Mouse (Mus musculus) CH12.LX (cell line): ENCODE data around the gene Npas2. TPM values are rescaled to one million over a fixed set of nuclear protein-coding genes. Genes with fewer than 3 reads are reported as not detected.
A peak's percentile ranks its signal among the peaks of the same experiment; 100 is the strongest.

Source experiments
- DNase-seq: peaks from one replicate; pipeline ENCODE4 v3.0.0-alpha.2; 2013; ENCODE audit errors: extremely low read depth
- H3K27ac ChIP-seq: 2 replicates; pipeline ENCODE4 v1.5.1; 2012; ENCODE audit warnings: low read depth, mild to moderate bottlenecking, control low read depth, moderate library complexity; ENCODE audit not compliant: insufficient read depth
- H3K27me3 ChIP-seq: replicated peaks from 2 replicates; pipeline ENCODE3; 2012; ENCODE audit warnings: inconsistent platforms
- H3K36me3 ChIP-seq, 2 experiments: replicated peaks in 1 of 2; 2 replicates each; pipeline versions ENCODE3 to v1.6.1; 2012; ENCODE audit warnings: inconsistent platforms in 1 of 2, low read length in 1 of 2, mild to moderate bottlenecking in 1 of 2, mixed read lengths in 1 of 2, moderate library complexity in 1 of 2; ENCODE audit not compliant: control insufficient read depth in 1 of 2, insufficient read depth in 1 of 2
- H3K4me1 ChIP-seq, 2 experiments: 2 replicates each; pipeline ENCODE4 v1.6.1; 2012; ENCODE audit warnings: inconsistent platforms in 1 of 2, moderate library complexity in 1 of 2; ENCODE audit not compliant: insufficient read depth in 2 of 2, control insufficient read depth in 1 of 2
- H3K4me2 ChIP-seq: 2 replicates; pipeline ENCODE4 v1.6.1; 2012; ENCODE audit warnings: low read depth, mild to moderate bottlenecking, control low read depth; ENCODE audit not compliant: poor library complexity, insufficient read depth, severe bottlenecking
- H3K4me3 ChIP-seq, 3 experiments: fragments of 150-350 bp in 1 of 3; sonication (generic) in 1 of 3; replicated peaks in 1 of 3; 2 replicates each; pipeline versions ENCODE3 to v1.5.1; 2011 to 2012; ENCODE audit warnings: low read depth in 2 of 3, low read length in 2 of 3, mild to moderate bottlenecking in 2 of 3, moderate library complexity in 2 of 3, control low read depth in 1 of 3, improper control_type of control experiment in 1 of 3, inconsistent platforms in 1 of 3, mixed read lengths in 1 of 3; ENCODE audit not compliant: poor library complexity in 1 of 3
- H3K79me2 ChIP-seq: replicated peaks from 2 replicates; pipeline ENCODE4 v1.6.1; 2012; ENCODE audit warnings: mild to moderate bottlenecking, moderate library complexity; ENCODE audit not compliant: control insufficient read depth, poor library complexity, insufficient read depth, severe bottlenecking; ENCODE audit errors: extremely low read depth
- H3K9ac ChIP-seq: 2 replicates; pipeline ENCODE4 v1.6.1; 2012; ENCODE audit warnings: low read depth, mild to moderate bottlenecking, control low read depth, moderate library complexity; ENCODE audit not compliant: insufficient read depth
- H3K9me3 ChIP-seq: replicated peaks from 2 replicates; pipeline ENCODE3; 2012; ENCODE audit warnings: low read length, inconsistent platforms, mixed read lengths
- CHD1 ChIP-seq: IDR thresholded peaks from 2 replicates; pipeline ENCODE4 v1.6.1; 2012; ENCODE audit warnings: low read depth, low read length, improper control_type of control experiment, inconsistent platforms
- CTCF ChIP-seq, 2 experiments: IDR thresholded peaks in 1 of 2; conservative IDR thresholded peaks in 1 of 2; 2 replicates each; pipeline ENCODE4 v1.5.1; 2011 to 2012; ENCODE audit warnings: low read depth in 2 of 2, low read length in 2 of 2, improper control_type of control experiment in 1 of 2, inconsistent platforms in 1 of 2, mild to moderate bottlenecking in 1 of 2, moderate library complexity in 1 of 2
- E2F4 ChIP-seq: IDR thresholded peaks from 2 replicates; pipeline ENCODE4 v1.6.1; 2011; ENCODE audit warnings: low read depth, low read length, improper control_type of control experiment; ENCODE audit not compliant: insufficient replicate concordance
- ETS1 ChIP-seq: conservative IDR thresholded peaks from 2 replicates; pipeline ENCODE4 v1.6.1; 2012; ENCODE audit warnings: low read depth, mild to moderate bottlenecking, inconsistent platforms, low read length, improper control_type of control experiment, moderate library complexity
- IRF4 ChIP-seq: IDR thresholded peaks from 2 replicates; pipeline ENCODE4 v1.6.1; 2014; ENCODE audit warnings: low read depth, mild to moderate bottlenecking, inconsistent platforms, low read length, improper control_type of control experiment
- MEF2A ChIP-seq: IDR thresholded peaks from 2 replicates; pipeline ENCODE4 v1.6.1; 2014; ENCODE audit warnings: low read depth, mild to moderate bottlenecking, inconsistent platforms, low read length, improper control_type of control experiment, borderline replicate concordance
- NELFE ChIP-seq: IDR thresholded peaks from 2 replicates; pipeline ENCODE4 v1.6.1; 2011; ENCODE audit warnings: low read depth, low read length, improper control_type of control experiment
- POLR2A ChIP-seq: IDR thresholded peaks from 2 replicates; pipeline ENCODE4 v1.6.1; 2011; ENCODE audit warnings: low read depth, mild to moderate bottlenecking, improper control_type of control experiment, low read length
- POLR2AphosphoS2 ChIP-seq: IDR thresholded peaks from 2 replicates; pipeline ENCODE4 v1.6.1; 2011; ENCODE audit warnings: low read depth, low read length, improper control_type of control experiment
- RAD21 ChIP-seq: IDR thresholded peaks from 2 replicates; pipeline ENCODE4 v1.6.1; 2011; ENCODE audit warnings: low read depth, mild to moderate bottlenecking, low read length, improper control_type of control experiment, moderate library complexity
- RCOR1 ChIP-seq: conservative IDR thresholded peaks from 2 replicates; pipeline ENCODE4 v1.6.1; 2012; ENCODE audit warnings: low read depth, mild to moderate bottlenecking, inconsistent platforms, low read length, improper control_type of control experiment
- SMC3 ChIP-seq: IDR thresholded peaks from 2 replicates; pipeline ENCODE4 v1.6.1; 2011; ENCODE audit warnings: low read depth, low read length, improper control_type of control experiment
- TBP ChIP-seq: conservative IDR thresholded peaks from 2 replicates; pipeline ENCODE4 v1.6.1; 2011; ENCODE audit warnings: low read depth, low read length, improper control_type of control experiment
- USF1 ChIP-seq: IDR thresholded peaks from 2 replicates; pipeline ENCODE4 v1.6.1; 2014; ENCODE audit warnings: low read depth, mild to moderate bottlenecking, inconsistent platforms, low read length, improper control_type of control experiment
- ZC3H11A ChIP-seq: IDR thresholded peaks from 2 replicates; pipeline ENCODE4 v1.6.1; 2012; ENCODE audit warnings: low read depth, mild to moderate bottlenecking, inconsistent platforms, low read length, improper control_type of control experiment
- ZKSCAN1 ChIP-seq: IDR thresholded peaks from 2 replicates; pipeline ENCODE4 v1.6.1; 2012; ENCODE audit warnings: low read depth, inconsistent platforms, low read length, improper control_type of control experiment, borderline replicate concordance
- dilution Hi-C: fragments of 300-500 bp; cut with MboI; formaldehyde crosslinking; loops from 2 replicates; pipeline ENCODE4 v1.14.3; 2020; ENCODE audit warnings: low sequenced_read_pairs; ENCODE audit not compliant: extremely low pct_unique_long_range_greater_than_20kb, extremely low pct_ligation_motif_present
- in situ Hi-C: fragments of 300-500 bp; cut with MboI; formaldehyde crosslinking; loops from 3 replicates; pipeline ENCODE4 v1.14.3; 2019; ENCODE audit warnings: low sequenced_read_pairs, low pct_ligation_motif_present, low pct_unique_long_range_greater_than_20kb, mixed read lengths
- polyA plus RNA-seq: library from polyadenylated mRNA; unstranded; fragments of >175 nt; gene quantifications from 2 replicates; pipeline ENCODE4 v1.2.1, GENCODE M21; 2012; ENCODE audit warnings: low read depth; ENCODE audit not compliant: insufficient read length
- total RNA-seq, 2 experiments: library from RNA; depleted of rRNA; stranded (reverse); fragments of 300-350 nt in 1 of 2; fragments of >200 nt in 1 of 2; gene quantifications; 2 replicates each; pipeline ENCODE4 v1.2.3; 2012 to 2014

The Npas2 gene
- total and polyA plus RNA-seq, 3 experiments: 0.13 TPM; not detected in 2

GRCm38 (mm10) chr1:39251679-39252078, 58.1 kb downstream of the Npas2 start (continued):
- TF ChIP-seq CHD1: no peak

- peak in 1 of 2 experiments; percentile 62; a peak in 2 of 4 replicates for TF ChIP-seq CTCF (conservative IDR thresholded peaks at IDR 0.05 in 1 of 2, IDR thresholded peaks at IDR 0.05 in 1 of 2; ENCODE audit: low read depth in 2 of 2, low read length in 2 of 2)
- peak; percentile 57 for TF ChIP-seq SMC3
- peak; percentile 33 for TF ChIP-seq RAD21
- no peak for TF ChIP-seq USF1
- TF ChIP-seq POLR2A: no peak
- Histone ChIP-seq H3K36me3 (peaks cover 0 to 40% of the 10 kb centered on the region in 2 experiments), H3K9me3 (no peaks in the 10 kb centered on the region), H3K27ac (no peak overlapping the region), H3K4me2 (no peak overlapping the region), H3K4me3 (no peak overlapping the region), H3K79me2 (no peaks in the 10 kb centered on the region), H3K9ac (no peak overlapping the region), H3K4me1 (peaks cover 0 to 13% of the 10 kb centered on the region in 2 experiments; a peak in 1 of 4 replicates), H3K27me3 (no peaks in the 10 kb centered on the region)
- peak; percentile 21 for DNase-seq
- in situ Hi-C loops (no loop called here), dilution Hi-C loops (no loop called here)
Measured at GRCm38 (mm10) chr1:39253771-39254170, 60.2 kb downstream of the Npas2 start.

GRCm38 (mm10) chr1:39256051-39256450, 62.5 kb downstream of the Npas2 start:
- dilution Hi-C loops: no loop called here
- peaks cover 0 to 18% of the 10 kb centered on the region in 2 experiments; a peak in 2 of 4 replicates for H3K4me1 ChIP-seq
- in situ Hi-C loops: no loop called here
- H3K4me3 ChIP-seq: no peak overlapping the region
- no peak overlapping the region for H3K4me2 ChIP-seq
- TF ChIP-seq CHD1: no peak
- TF ChIP-seq RCOR1: no peak
- TF ChIP-seq IRF4: no peak
- TF ChIP-seq TBP: no peak
- TF ChIP-seq NELFE: no peak
- TF ChIP-seq ZC3H11A: no peak
- TF ChIP-seq ETS1: no peak
- TF ChIP-seq E2F4: no peak
- no peak for TF ChIP-seq POLR2AphosphoS2
- no peak for TF ChIP-seq ZKSCAN1
- TF ChIP-seq MEF2A: no peak
- H3K27ac ChIP-seq: no peak overlapping the region
- H3K9me3 ChIP-seq: no peaks in the 10 kb centered on the region
- H3K27me3 ChIP-seq: no peaks in the 10 kb centered on the region
- H3K9ac ChIP-seq: no peak overlapping the region
- DNase-seq: no peak
- H3K79me2 ChIP-seq: no peaks in the 10 kb centered on the region
- H3K36me3 ChIP-seq: peaks cover 0 to 33% of the 10 kb centered on the region in 2 experiments
